Mouse (Mus musculus) limb, embryonic 14.5 days (tissue): ENCODE results near the gene Olfr1393. TPM values are rescaled to one million over a fixed set of nuclear protein-coding genes. Genes with fewer than 3 reads are reported as not detected.

Experiments used
- ATAC-seq: fragments of 200-750 bp; cut with Nextera tagmentation; 2 replicates; pipeline ENCODE4 v1.8.0; 2017; ENCODE audit warnings: low read depth, moderate number of reproducible peaks, moderate TSS enrichment; ENCODE audit not compliant: low FRiP score
- DNase-seq: peaks from one replicate; pipeline ENCODE4 v3.0.0-alpha.2; 2015; ENCODE audit warnings: low spot score
- H3K27ac ChIP-seq: fragments of 300-500 bp; sonication (generic); replicated peaks from 2 replicates; pipeline ENCODE4 v1.5.1; 2014; ENCODE audit warnings: low read depth, mild to moderate bottlenecking, low read length, moderate library complexity, mixed read lengths
- H3K27me3 ChIP-seq: fragments of 300-500 bp; sonication (generic); 2 replicates; pipeline ENCODE4 v1.6.1; 2014; ENCODE audit warnings: low read length, mixed read lengths; ENCODE audit not compliant: control insufficient read depth, insufficient read depth
- H3K36me3 ChIP-seq: fragments of 300-500 bp; sonication (generic); 2 replicates; pipeline ENCODE4 v1.6.1; 2014; ENCODE audit warnings: mild to moderate bottlenecking, low read length, moderate library complexity, mixed read lengths; ENCODE audit not compliant: control insufficient read depth, insufficient read depth
- H3K4me1 ChIP-seq: fragments of 300-500 bp; sonication (generic); 2 replicates; pipeline ENCODE4 v1.6.1; 2014; ENCODE audit warnings: antibody characterized with exemption, low read length, mixed read lengths; ENCODE audit not compliant: control insufficient read depth, insufficient read depth
- H3K4me2 ChIP-seq: fragments of 300-500 bp; sonication (generic); replicated peaks from 2 replicates; pipeline ENCODE4 v1.6.1; 2014; ENCODE audit warnings: low read depth, mild to moderate bottlenecking, low read length, moderate library complexity; ENCODE audit not compliant: severe bottlenecking
- H3K4me3 ChIP-seq: fragments of 300-500 bp; sonication (generic); replicated peaks from 2 replicates; pipeline ENCODE4 v1.5.1; 2014; ENCODE audit warnings: low read length
- H3K9ac ChIP-seq: fragments of 300-500 bp; sonication (generic); 2 replicates; pipeline ENCODE4 v1.6.1; 2014; ENCODE audit warnings: mild to moderate bottlenecking, low read depth, low read length, moderate library complexity; ENCODE audit not compliant: severe bottlenecking
- H3K9me3 ChIP-seq: fragments of 300-500 bp; sonication (generic); 2 replicates; pipeline ENCODE4 v1.6.1; 2016; ENCODE audit warnings: low read length; ENCODE audit not compliant: control insufficient read depth
- POLR2A ChIP-seq: fragments of 200-500 bp; IDR thresholded peaks from 2 replicates; pipeline ENCODE4 v1.8.0; 2012; ENCODE audit warnings: inconsistent platforms, mild to moderate bottlenecking, moderate library complexity, borderline replicate concordance; ENCODE audit not compliant: insufficient read depth, insufficient read length; ENCODE audit errors: extremely low read depth
- WGBS: fragments of 180-500 bp; shearing (Covaris S2); extraction: QIAGEN DNeasy Blood & Tissue Kit; methylation state at CpG from one replicate; pipeline ENCODE4 v1.1.7; 2014; 5-methylcytosine and 5-hydroxymethylcytosine counted together
- polyA plus RNA-seq, 2 experiments: library from polyadenylated mRNA; depleted of rRNA in 1 of 2; stranded (reverse) in 1 of 2; unstranded in 1 of 2; fragments of >200 nt; fragmentation: Nextera tagmentation in 1 of 2; extraction: Ambion mirVana in 1 of 2; gene quantifications; 2 replicates each; pipeline versions ENCODE4 v1.2.1 to v1.2.3; 2012 to 2014

Gene Olfr1393
- polyA plus RNA-seq, 2 experiments = 0.09 TPM; not detected in 1

GRCm38 (mm10) chr11:49245176-49245575 lies 32.9 kb upstream of the Olfr1393 start:
- Histone ChIP-seq H3K4me2 (peak overlapping the region; percentile 68), H3K4me3 (peak overlapping the region; percentile 55), H3K4me1 (peaks cover 25% of the 10 kb centered on the region), H3K27ac (peak overlapping the region; percentile 92; the same call in 1 of the 2 replicates), H3K36me3 (no peaks in the 10 kb centered on the region), H3K9me3 (no peaks in the 10 kb centered on the region), H3K9ac (no peak overlapping the region), H3K27me3 (no peaks in the 10 kb centered on the region)
- WGBS = 20% methylated on average over 7 of the region's 7 CpGs
- ATAC-seq (no peak), DNase-seq (no peak)
- no peak for TF ChIP-seq POLR2A

GRCm38 (mm10) chr11:49245634-49246415 lies 32.3 kb upstream of the Olfr1393 start:
- H3K27me3 ChIP-seq = no peaks in the 10 kb centered on the region
- TF ChIP-seq POLR2A = no peak
- H3K4me1 ChIP-seq = peaks cover 25% of the 10 kb centered on the region
- DNase-seq (no peak), ATAC-seq (no peak)
- H3K4me3 ChIP-seq = peak overlapping the region; percentile 55; the same call in 1 of the 2 replicates
- no peak overlapping the region for H3K9ac ChIP-seq
- H3K9me3 ChIP-seq = no peaks in the 10 kb centered on the region
- 33% methylated on average over 12 of the region's 12 CpGs for WGBS
- H3K4me2 ChIP-seq = peak overlapping the region; percentile 68
- H3K27ac ChIP-seq = no peak overlapping the region
- H3K36me3 ChIP-seq = no peaks in the 10 kb centered on the region

- Histone ChIP-seq H3K27ac (no peak overlapping the region), H3K36me3 (no peaks in the 10 kb centered on the region), H3K4me3 (no peak overlapping the region), H3K4me1 (peaks cover 31% of the 10 kb centered on the region), H3K27me3 (no peaks in the 10 kb centered on the region), H3K4me2 (no peak overlapping the region), H3K9me3 (no peaks in the 10 kb centered on the region), H3K9ac (no peak overlapping the region)
- no peak for ATAC-seq
- WGBS = 69% methylated on average over 4 of the region's 4 CpGs
- DNase-seq = no peak
- no peak for TF ChIP-seq POLR2A
These were observed 31.6 kb upstream of the Olfr1393 start for GRCm38 (mm10) chr11:49246523-49246922.

DNA sequence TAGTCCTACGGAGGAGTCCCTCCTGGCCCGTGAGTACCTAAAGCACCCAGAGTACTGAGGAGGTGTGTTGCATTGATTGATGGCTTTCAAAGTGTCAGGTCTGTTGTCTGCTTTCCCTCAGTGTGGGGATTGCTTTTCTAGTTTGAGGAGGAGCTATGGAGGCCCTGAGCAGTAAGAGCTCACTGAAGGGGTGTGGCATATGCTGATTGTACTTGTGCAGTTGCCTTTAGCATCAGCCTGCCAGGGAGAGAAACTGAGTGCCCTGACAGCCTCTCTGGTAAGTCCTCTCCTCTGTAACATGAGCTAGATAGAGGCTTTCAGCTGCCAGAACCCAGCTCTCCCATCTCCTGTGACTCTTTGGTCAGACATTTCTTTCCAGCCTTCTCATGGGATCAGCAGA lies 30.8 kb upstream of the Olfr1393 start:
- Histone ChIP-seq H3K4me1 (peaks cover 38% of the 10 kb centered on the region), H3K27ac (no peak overlapping the region), H3K36me3 (no peaks in the 10 kb centered on the region), H3K4me2 (no peak overlapping the region), H3K27me3 (no peaks in the 10 kb centered on the region), H3K9me3 (no peaks in the 10 kb centered on the region), H3K4me3 (no peak overlapping the region), H3K9ac (no peak overlapping the region)
- 23% methylated on average over 2 of the region's 2 CpGs for WGBS
- TF ChIP-seq POLR2A = no peak
- ATAC-seq = no peak
- DNase-seq = no peak

DNA sequence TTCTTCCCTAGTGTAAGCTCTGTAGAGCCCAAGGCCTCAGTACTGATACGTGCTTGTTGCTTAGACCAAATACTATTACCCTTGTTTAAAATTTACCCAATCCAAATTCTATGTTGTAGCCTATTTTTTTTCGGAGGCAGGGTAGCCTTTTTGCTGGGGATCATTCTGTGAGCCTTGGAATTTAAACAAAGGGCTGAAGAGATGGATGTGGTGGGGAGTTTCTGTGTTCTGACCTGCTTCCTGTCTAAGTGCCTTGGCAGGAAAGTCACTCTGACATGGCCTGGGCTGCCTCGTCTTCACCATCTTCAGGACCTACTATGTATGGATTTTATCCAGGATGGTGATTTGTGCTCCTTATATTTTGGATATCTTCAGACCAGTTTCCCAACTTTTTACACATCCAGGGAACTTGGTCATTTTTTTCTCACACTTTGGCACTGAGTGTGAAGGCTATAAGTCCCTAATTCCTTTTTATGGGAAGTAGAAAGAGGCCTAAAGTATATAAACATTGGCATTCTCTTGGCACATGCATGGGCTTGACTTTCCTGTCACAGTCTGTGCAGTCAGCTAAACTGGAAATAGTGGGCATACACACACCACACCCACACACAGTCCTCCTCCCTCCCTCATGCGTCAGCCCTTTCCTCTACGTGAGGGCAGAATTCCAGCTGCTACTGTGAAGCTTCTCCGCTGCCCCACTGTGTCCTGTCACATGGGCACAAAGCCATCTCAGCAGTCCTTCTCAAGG lies 29.7 kb upstream of the Olfr1393 start:
- no peaks in the 10 kb centered on the region for H3K27me3 ChIP-seq
- ATAC-seq = no peak
- TF ChIP-seq POLR2A = no peak
- no peak for DNase-seq
- H3K36me3 ChIP-seq = peaks cover 10% of the 10 kb centered on the region
- no peaks in the 10 kb centered on the region for H3K9me3 ChIP-seq
- H3K4me2 ChIP-seq = no peak overlapping the region
- peaks cover 35% of the 10 kb centered on the region for H3K4me1 ChIP-seq
- H3K27ac ChIP-seq = no peak overlapping the region
- no peak overlapping the region for H3K9ac ChIP-seq
- 73% methylated on average over 6 of the region's 6 CpGs for WGBS
- no peak overlapping the region for H3K4me3 ChIP-seq
